Mouse (Mus musculus) fibroblast of lung, adult 2 months (primary cell): ENCODE data around the gene Dock2.

Source experiments
- DNase-seq: peaks from one replicate; pipeline ENCODE4 v3.0.0-alpha.2; 2011; ENCODE audit warnings: low read depth

Dock2 gene

DNA sequence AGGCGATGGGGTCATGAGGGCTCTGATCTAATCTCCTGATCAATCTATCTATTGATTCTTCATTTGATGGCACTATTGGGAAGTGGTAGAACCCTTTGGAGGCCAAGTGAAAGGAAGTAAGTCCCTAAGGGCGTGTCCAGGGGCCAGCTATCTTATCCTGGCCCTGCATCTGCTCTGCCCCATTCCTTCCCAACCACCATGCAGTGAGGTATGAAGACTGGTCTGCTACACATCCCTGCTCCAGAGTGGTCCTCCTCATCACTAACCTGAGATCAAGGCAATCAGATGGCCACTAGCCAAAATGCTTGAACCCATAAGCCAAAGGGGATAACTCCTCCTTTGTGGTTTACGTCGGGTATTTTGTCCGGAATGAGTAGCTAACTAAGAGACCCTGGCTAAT is 256.5 kb downstream of the Dock2 start:
- DNase-seq = no peak

DNA sequence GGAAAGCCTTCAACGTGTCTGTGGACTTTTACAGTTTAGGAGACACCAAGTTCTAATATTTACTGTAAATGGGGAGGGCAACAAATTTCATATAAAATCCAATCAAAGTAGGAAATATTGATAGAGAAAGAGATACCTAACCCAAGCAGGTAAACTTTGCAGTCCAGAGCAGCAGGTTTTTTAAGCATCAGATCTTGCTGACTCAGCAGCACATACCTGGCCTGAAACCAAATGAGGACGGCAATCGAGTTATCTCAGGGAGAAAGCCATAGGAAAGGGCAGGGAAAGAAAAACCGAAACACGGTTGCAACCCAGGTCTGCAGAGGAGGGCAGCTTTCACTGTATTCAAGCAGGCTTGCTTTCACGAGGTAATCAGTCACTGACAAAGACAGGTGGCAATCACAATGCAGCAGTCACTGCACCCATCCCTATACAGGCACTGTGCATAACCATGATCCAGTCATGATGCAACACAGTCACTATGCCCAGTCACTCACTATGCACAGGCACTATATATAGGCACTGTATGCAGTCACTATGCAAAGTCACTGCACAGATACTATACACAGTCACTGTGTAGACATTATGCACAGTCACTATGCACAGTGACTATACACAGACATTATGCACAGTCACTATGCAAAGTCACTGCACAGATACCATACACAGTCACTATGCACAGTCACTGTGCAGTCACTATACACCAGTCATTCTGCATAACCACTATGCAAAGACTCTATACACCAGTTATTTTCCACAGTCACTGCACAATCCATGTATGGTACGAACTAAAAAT is 258.4 kb downstream of the Dock2 start:
- DNase-seq = no peak

DNA sequence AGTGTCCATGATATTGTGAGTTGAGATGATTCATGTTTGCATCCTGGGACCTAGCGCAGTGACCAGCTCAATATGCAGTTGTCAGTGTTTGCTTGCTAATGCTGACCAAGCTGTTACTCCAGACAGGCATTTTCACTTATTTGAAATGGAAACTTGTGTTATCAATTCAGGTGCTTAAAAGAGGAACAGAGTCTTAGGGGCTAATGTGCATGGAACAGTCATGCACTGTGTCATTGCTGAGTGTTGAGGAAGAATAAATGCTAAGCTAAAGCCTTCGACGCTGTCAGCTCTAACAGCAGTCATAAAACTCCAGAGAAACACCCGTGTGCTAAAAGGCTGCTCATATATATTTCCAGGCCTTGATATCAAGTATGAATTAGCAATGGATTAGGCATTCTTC is 259.1 kb downstream of the Dock2 start:
- DNase-seq = no peak

DNA sequence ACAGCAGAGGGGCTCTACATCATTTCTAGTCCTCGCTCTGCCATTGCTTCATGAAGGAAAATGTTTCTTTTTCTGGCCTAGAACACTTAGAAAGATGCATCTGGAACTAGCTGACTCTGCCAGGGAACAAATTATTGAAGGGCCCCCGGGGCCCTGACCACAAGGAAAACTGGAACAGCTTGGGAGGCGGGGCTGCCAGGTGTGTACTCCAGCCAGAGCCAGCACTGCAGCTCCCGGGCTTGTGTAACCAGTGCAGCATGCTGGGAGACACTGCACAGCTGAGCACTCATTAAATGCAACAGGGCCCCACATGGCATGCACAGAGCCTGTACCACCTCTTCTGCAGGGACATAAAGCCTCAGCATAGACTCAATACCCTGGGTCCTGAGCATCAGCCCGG is 265.1 kb downstream of the Dock2 start:
- DNase-seq = no peak

DNA sequence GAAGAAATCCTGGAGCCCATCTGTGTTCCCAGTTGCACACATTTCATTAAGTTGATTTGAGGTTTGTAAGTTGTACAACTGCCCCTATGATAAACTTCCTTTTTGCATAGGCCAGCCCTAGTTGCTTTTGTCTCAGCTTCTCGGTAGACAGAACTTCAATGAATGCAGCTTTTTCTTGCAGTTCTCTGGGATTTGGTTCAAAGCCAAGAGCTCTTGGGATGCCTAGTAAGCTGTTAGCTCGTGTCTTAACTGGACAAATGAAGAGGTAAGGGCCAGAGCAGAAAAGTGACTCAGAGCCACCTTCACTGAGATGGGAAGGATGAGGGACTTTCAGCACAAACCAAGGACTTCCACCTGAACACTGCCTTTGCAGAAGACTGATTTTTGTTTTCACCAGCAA is 266.7 kb downstream of the Dock2 start:
- DNase-seq = no peak

DNA sequence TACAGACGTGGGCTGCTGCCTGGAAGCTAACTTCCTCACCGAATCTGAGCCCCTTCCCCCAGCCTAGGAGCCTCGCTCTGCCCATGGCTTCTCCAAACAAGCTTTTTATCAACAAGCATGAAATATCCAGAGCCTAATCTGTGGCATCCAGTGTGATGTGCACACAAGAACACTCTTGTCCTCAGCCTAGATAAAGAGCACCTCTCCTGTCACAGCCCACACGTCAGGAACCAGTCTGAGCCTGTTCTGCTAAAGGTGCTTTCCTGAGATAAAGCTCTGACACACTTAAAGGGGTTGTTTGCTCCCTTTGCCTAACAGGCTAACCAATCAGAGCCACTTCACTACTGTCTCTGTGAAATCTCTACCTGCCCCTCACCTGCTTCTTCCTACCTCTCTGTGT is 268.4 kb downstream of the Dock2 start:
- DNase-seq = no peak

DNA sequence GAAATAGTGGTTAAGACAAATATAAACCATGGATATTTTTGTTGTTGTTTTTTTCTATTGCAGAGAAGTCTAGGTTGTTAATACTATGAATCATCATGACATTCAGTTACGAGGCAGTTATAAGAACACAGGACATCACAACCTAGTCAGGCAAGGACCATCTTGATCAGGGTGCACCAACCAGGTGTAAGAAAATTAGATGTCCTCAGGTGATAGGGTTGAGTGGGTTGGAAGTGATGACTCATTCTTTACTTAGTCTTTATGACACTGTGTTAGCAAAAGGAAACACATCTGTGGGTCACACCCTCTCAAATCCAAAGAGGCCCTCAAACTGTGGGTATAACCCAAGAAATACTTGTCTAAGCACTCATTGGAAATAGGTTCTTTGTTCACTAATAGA is 277.3 kb downstream of the Dock2 start:
- DNase-seq = no peak

DNA sequence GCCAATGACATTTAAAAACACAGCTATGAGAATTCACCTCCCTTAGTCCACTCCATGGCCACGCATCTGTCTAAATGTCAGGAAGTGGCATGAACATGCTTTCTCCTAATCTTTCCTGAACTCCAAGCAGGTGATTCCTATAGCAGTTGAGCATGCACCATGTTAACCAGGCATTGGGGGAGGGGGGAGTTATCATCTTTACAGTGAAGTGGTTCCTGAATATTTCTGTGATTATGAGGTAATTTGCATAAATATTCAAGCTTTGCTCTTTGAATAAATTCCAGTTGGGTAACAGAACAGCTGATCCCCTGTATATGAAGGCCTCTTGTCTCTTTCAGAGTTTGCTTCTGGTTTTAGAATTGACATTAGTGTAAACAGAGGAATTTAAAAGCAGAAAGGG is 284.0 kb downstream of the Dock2 start:
- DNase-seq = no peak

DNA sequence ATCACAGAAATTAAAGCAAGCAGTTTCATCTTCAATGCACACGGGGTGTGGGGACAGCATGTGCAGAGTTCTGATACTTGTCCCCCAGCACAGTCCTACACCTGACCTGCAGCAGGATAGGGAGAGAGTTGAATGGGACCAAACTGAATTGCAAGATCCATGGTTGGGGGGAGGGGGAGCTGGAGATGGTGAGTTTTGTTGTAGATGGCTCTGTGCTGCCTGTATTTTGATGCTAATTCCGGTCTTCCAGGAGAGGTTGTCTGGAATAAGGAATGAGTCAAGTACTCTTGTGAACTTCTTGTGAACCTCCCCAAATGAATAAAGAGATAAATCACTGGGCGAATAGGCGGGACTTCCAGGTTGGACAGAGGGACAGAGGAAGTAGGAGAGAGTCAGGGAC is 289.0 kb downstream of the Dock2 start:
- no peak for DNase-seq

DNA sequence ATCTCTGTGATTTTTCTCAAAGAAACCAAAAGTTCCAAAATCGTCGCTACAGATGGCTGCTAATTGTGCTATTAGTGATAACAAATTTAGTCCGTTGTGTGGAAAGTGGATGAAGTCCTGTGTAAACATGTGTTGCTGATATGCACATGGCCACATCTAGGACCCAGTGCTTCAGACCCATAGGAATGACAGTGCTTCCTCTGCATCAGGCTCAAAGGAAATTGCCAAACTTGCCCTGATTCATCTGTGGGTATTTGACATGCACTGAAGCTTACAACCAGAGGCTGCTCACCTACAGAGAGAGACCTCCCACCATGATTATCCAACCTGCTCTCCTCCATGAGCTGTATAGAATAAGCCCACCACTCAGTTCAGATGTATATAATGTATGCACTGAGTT is 290.7 kb downstream of the Dock2 start:
- no peak for DNase-seq

DNA sequence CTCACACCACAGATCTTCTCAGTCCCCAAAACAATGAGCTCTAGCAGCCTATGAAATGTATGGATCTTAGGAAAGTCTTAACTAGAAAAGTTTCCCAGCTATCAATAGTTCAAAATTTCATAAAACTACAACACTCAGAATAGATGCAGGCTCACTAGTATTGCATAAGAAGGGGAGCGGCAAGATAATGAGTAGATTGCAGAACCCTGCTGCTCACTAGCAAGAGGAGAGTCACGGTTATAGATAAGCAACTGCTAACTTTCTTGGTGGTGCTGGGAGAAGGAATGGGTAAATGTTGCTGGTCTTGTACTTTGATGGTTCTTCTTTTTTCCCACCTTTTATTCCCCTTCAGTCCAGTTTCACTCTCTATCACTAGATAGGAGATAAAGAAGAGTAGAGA is 291.5 kb downstream of the Dock2 start:
- no peak for DNase-seq

DNA sequence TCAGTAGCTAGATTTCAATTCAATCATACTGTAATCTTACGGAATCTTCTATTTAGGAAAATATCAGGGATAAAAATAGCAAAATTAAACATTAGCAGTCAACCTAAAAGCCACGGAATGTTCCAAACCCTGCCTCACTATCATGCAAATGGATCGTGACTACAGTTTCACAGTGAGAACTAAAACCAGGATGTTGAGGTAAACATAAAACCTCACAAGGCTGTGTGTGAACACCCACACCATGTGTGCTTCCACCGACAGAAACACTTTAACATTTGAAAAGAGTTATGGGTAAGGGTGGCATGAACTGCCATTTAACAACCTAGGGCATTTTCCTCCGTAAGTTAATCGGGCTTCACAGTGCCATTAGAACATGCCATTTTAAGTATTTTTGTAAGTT is 294.1 kb downstream of the Dock2 start:
- no peak for DNase-seq

DNA sequence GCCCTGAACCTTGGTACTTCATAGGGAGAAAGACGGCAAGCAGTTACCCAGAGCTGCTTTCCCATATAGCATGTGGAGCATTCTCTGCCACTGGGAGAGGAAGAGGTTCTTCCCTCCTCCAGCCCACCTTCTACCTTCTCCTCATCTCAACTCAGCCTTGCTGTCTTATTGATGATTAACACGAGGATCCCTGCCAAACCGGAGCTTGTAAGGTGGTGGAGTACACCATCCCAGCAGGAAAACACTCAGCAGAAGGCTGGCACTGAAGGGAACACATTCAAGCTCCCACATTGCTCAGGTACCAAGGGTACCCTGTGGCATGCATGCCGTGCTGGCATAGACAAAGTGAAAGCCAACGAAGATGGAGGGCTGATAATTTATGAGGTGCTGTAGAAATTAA is 304.4 kb downstream of the Dock2 start:
- DNase-seq = no peak

DNA sequence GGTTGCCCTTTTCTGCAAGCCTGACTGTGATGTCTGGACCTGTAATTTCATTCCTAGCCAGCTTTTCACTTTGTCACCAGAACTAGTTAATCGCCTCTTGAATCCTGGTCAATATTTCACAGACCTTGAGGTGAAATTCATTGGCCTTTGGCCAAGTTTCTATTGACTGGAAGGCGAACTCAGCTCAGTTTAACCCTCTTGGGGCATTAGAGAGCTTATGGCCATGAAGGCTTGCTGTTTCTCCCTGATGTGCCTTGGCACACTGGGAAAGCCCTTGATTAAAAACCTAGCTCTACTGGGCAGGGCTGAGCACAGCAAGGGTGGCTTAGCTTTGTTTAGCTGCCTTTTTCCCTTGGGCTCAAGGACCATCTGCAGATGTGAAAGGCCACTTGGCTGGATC is 313.9 kb downstream of the Dock2 start:
- no peak for DNase-seq

DNA sequence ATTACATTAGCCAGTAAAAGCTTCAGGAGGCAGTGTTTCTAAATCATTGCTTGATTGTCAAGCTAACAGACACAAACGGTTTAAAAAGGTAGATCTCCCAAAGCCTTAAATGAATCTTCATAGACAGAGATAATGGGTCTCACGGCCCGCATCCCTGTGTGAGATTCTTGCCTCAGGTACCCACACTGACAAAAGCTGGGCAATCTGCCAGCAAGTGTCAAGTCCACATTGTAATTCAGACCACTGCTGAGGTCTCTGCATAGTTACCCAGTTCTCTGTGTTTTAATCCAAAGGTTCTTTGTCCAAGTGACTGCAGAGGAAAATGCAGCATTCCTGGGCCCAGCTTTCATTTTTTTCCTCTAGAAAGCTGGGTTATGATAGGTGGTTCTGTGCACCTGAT is 315.1 kb downstream of the Dock2 start:
- DNase-seq = no peak

DNA sequence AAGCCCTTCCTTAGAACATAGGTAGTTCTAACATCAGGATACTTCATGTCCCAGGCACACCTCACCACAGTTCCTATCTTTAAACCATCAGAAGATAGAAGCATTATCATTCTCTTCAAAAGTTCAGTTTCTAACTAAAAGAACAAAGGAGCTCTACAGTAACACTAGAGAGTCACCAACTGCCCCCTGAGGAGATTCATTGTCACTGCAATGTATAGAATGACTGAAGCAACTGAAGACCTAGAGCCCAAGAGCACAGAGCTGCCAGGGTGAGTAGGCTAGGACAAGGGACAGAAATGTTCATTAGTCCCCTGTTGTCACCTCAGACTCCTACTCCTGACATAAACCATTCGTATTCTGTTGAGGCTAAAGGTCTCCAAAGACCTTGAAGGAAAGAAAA is 316.6 kb downstream of the Dock2 start:
- no peak for DNase-seq

DNA sequence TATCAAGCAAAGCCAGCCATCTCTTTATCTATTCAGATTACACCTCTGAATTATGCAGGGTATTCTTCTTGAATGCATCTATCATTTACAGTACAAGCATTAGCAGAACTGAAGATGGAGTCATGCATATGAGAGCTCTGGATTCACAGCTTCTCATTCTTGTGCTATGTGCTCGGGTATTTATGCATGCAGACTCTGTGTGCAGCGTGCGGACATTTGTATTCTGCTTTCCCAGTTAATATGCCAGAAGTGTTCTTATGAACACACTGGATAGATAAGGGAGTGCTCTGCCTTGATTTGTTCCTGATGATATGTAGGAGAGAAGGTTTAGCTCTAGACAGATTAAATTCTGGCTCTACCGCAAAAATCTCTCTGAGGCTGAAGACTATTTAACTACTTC is 333.7 kb downstream of the Dock2 start:
- no peak for DNase-seq

DNA sequence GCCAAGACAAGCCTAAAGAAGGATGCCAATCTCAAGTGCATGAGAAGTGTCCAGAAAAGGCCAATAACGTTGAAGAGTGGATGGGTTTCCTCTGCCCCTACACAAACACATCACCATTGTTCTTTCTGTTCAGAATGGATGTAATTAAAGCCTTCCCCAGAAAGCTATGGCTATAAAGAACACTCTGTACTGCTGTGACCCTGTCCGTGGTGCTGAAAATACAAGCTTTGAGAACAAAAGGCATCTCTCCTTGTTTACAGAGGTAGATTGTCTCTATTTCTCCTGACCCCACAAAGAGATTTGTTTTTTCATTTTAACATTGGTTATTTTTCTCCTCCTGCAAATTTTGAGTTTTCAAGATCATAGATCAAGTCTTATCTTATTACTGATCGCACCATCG is 335.8 kb downstream of the Dock2 start:
- no peak for DNase-seq

DNA sequence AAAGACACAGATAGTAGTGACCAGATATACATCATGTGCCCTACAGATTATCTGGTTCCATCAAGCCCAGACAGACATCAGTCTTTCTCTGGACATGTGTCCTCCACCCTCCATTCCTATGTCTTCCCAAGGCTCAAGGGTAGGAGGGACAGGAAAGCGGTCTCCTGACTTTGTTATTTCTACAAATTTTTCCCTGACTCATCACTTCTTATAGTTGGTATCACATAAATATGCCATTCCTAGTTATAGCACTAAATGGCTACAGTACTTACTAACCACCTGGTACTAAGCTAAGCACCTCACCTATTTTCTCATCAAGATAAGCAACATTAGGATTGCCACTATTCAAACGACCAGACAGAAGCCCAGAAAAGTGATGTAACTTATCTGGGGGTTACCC is 345.3 kb downstream of the Dock2 start:
- no peak for DNase-seq

DNA sequence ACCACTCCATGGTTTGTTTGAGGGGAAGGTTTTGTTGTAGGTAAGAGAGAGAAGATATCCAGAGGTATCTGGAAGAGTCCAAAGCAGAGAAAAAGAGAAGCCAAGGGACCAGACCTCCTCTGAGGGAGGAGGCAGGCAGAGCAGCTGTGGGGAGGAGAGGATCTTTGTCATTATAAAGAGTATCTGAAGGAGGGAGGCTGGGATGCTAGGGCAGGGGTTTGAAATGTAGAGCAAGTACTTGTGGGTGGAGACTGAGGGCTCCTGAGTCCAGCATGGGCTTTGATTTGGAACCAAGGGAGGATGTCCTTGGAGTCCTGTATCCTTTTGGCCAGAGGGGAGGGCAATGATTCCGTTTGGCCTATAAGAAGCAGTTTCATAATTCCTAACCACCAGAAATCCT is 346.2 kb downstream of the Dock2 start:
- no peak for DNase-seq

DNA sequence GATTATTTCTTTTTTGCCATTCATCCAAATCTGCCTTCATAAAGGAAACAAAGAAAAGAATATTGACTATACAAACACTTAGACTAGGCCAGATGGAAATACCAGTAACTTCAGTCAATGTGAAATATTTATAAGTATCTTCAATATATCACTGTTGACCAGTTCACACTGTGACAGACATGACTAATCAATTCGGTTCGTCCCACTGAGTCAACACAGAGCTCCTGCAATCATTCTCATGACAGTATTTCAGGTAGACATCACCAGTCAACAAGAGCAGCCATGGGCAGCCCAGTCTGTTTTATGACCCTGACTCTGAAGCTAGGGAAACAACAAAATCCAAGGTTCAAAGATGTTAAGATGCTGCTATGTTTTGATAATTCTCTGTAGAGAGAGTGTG is 351.7 kb downstream of the Dock2 start:
- no peak for DNase-seq

DNA sequence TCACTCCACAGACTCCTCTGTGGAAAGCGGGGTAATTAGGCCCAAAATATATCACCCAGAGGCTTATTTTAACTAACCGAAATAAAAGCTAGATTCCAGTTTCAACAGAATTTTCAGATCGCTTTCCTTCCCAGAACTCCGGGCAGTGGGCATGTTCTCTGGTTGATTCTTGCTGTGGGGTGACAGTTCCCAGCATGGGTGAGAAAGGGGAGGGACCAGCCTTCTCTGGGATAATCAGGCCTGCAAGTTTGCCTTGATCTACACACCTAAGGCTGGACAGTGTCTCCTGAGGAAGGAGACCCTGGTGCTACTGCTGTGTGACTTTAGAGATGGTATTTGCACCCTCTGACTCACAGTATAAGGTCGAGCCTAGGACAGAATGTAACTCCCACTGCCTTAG is 352.3 kb downstream of the Dock2 start:
- DNase-seq = no peak

DNA sequence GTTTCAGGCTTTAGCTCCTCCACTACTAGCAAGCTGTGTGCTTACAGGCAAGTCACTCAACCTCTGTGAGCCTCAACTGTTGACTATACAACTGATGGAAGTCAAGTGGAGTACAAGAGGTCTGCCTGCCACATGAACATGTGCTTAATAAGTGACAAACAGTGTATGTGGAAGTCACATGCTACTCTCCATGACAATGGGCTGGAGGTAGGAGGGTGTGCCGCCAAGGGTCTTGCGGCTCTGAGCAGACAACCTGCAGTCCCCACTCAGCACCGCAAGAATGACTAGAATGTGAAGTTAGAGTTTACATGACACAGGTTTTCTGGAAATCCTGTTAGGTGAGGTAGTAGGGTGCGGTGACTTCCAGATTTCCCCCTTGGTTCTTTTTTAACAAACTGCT is 352.8 kb downstream of the Dock2 start:
- no peak for DNase-seq

DNA sequence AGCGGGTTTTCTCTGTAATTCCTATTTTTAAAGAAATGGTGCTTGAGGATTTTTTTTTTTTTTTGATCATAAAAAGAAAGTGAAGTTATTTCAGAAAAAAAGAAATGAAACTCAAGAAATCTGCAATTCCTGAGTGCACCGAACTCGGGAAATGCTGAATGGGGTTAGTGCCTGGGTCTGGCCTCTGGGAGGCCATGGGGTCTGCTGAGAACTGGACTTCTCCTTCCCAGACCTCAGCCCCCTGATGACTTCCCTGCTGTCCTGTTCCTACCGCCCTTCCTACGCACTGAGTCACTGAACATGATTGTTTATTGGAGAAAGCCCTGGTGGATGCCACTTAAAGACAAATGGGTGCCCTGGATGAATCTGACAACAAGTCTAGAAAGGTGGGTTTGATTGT is 356.5 kb downstream of the Dock2 start:
- DNase-seq = no peak

DNA sequence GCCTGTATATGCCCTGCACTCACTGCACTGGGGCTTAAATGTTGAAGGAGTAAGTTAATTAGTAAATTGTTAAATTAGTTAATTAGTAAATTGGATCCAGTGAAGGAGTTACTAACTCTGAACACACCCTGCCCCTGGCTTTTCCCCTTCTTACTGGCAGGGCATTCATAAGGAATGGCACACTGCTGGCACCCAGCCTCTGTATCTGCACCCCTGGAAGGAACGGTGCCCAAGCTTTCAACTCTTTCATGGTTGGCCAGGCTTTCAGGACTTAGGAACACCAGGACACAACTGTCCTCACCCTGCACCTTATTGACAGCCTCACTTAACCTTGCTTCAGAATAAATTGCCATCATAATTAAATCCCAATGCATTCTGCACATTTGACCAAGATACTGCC is 359.1 kb downstream of the Dock2 start:
- DNase-seq = no peak
